Mouse (Mus musculus) limb, embryonic 11.5 days (tissue): ENCODE results near the gene Gm9945. TPM values are rescaled to one million over a fixed set of nuclear protein-coding genes. Genes with fewer than 3 reads are reported as not detected.

Source experiments
- ATAC-seq: fragments of 200-750 bp; cut with Nextera tagmentation; 2 replicates; pipeline ENCODE4 v1.8.0; 2017; ENCODE audit warnings: low read depth; ENCODE audit not compliant: insufficient number of reproducible peaks, low FRiP score, low TSS enrichment
- DNase-seq: peaks from one replicate; pipeline ENCODE4 v3.0.0-alpha.2; 2015; ENCODE audit warnings: low spot score
- H3K27ac ChIP-seq: fragments of 300-500 bp; sonication (generic); replicated peaks from 2 replicates; pipeline ENCODE4 v1.5.1; 2014; ENCODE audit warnings: low read depth, mild to moderate bottlenecking, low read length
- H3K27me3 ChIP-seq: fragments of 300-500 bp; sonication (generic); 2 replicates; pipeline ENCODE4 v1.6.1; 2014; ENCODE audit warnings: mild to moderate bottlenecking, low read length, mixed read lengths; ENCODE audit not compliant: control insufficient read depth, insufficient read depth
- H3K36me3 ChIP-seq: fragments of 300-500 bp; sonication (generic); 2 replicates; pipeline ENCODE4 v1.6.1; 2014; ENCODE audit warnings: mild to moderate bottlenecking, low read length, moderate library complexity, mixed read lengths; ENCODE audit not compliant: control insufficient read depth, insufficient read depth
- H3K4me1 ChIP-seq: fragments of 300-500 bp; sonication (generic); 2 replicates; pipeline ENCODE4 v1.6.1; 2014; ENCODE audit warnings: low read length, mixed read lengths; ENCODE audit not compliant: control insufficient read depth, insufficient read depth
- H3K4me2 ChIP-seq: fragments of 300-500 bp; sonication (generic); 2 replicates; pipeline ENCODE4 v1.6.1; 2014; ENCODE audit warnings: low read depth, mild to moderate bottlenecking, moderate library complexity; ENCODE audit not compliant: severe bottlenecking
- H3K4me3 ChIP-seq: fragments of 300-500 bp; sonication (generic); 2 replicates; pipeline ENCODE4 v1.5.1; 2014; ENCODE audit warnings: low read depth, low read length
- H3K9ac ChIP-seq: fragments of 300-500 bp; sonication (generic); 2 replicates; pipeline ENCODE4 v1.6.1; 2014; ENCODE audit warnings: mild to moderate bottlenecking, low read length
- H3K9me3 ChIP-seq: fragments of 300-500 bp; sonication (generic); 2 replicates; pipeline ENCODE4 v1.6.1; 2016; ENCODE audit warnings: low read length; ENCODE audit not compliant: control insufficient read depth
- WGBS: fragments of 180-500 bp; shearing (Covaris S2); extraction: QIAGEN DNeasy Blood & Tissue Kit; methylation state at CpG from one replicate; pipeline ENCODE4 v1.1.7; 2014; 5-methylcytosine and 5-hydroxymethylcytosine counted together
- polyA plus RNA-seq: library from polyadenylated mRNA; unstranded; fragments of >200 nt; fragmentation: Nextera tagmentation; extraction: Ambion mirVana; gene quantifications from 2 replicates; pipeline ENCODE4 v1.2.1, GENCODE M21; 2014

The Gm9945 gene
- polyA plus RNA-seq, 1 experiment from 2014 or later, result not detected

DNA sequence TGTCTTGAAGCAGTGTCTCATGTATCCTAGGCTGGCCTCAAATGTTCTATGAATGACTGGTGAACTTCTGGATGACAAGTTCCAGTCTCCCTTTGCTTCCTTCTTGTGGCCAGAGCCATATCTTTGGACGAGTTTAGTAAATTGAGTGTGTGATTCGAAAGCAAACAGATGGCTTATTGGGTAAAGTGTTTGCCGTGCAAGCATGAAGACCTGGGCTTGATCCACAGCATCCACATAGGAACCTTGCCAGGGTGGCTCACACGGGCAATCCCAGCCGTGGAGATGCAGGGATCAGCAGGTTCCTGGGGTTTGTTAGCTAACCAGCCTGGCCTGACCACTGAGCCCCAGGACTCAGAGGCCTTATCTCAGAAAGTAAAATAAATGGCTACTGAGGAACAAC lies 26.9 kb upstream of the Gm9945 start:
- 0 out of 2 replicates have a peak, but pooled peaks cover 2% of the 10 kb centered on the region for H3K4me1 ChIP-seq
- H3K36me3 ChIP-seq, result no peaks in the 10 kb centered on the region
- no peaks in the 10 kb centered on the region for H3K9me3 ChIP-seq
- H3K4me2 ChIP-seq, result no peak overlapping the region
- H3K9ac ChIP-seq, result no peak overlapping the region
- H3K27me3 ChIP-seq, result peaks cover 2% of the 10 kb centered on the region; the same call in 1 of the 2 replicates
- ATAC-seq (no peak), DNase-seq (no peak)
- WGBS, result 77% methylated on average over 5 of the region's 5 CpGs
- H3K4me3 ChIP-seq, result no peak overlapping the region
- no peak overlapping the region for H3K27ac ChIP-seq

- ATAC-seq (peak; percentile 84), DNase-seq (peak; percentile 77)
- Histone ChIP-seq H3K4me1 (no peaks in the 10 kb centered on the region), H3K36me3 (no peaks in the 10 kb centered on the region), H3K27ac (0 out of 2 replicates have a peak within 1 kb of the TSS, but pooled peaks have one; percentile 12), H3K9ac (peak within 1 kb of the TSS; percentile 68), H3K9me3 (no peaks in the 10 kb centered on the region), H3K27me3 (peaks cover 2% of the 10 kb centered on the region; the same call in 1 of the 2 replicates), H3K4me2 (peak within 1 kb of the TSS; percentile 82), H3K4me3 (peak within 1 kb of the TSS; percentile 54)
- WGBS, result 3% methylated on average over 42 of the region's 42 CpGs
Measured at GRCm38 (mm10) chr11:53456474-53457371, 23.2 kb upstream of the Gm9945 start, which contains the start of the genes Gm10447 and Shroom1. Gene Gm10447 (minus strand): TSS chr11:53457110. Gene Shroom1 (plus strand): TSS chr11:53457205.

GRCm38 (mm10) chr11:53457372-53457954 lies 22.5 kb upstream of the Gm9945 start:
- peak overlapping the region; percentile 68 for H3K9ac ChIP-seq
- DNase-seq, result peak; percentile 55

DNA sequence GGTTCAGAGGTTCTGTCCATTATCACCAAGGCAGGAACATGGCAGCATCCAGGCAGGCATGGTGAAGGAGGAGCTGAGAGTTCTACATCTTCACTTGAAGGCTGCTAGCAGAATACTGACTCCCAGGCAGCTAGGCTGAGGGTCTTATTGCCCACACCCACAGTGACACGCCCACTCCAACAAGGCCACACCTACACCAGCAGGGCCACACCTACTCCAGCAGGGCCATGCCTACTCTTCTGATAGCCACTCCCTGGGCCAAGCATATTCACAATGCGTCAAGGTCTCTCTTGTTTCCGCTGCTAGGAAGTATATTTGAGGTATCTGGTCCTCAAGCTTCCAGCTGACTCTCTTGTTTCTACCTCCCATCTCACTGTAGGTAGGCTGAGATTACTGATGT lies 21.0 kb upstream of the Gm9945 start:
- H3K36me3 ChIP-seq, result no peaks in the 10 kb centered on the region
- no peak overlapping the region for H3K4me3 ChIP-seq
- peaks cover 22% of the 10 kb centered on the region for H3K27me3 ChIP-seq
- H3K4me1 ChIP-seq, result peaks cover 4% of the 10 kb centered on the region
- DNase-seq (no peak), ATAC-seq (no peak)
- no peak overlapping the region for H3K27ac ChIP-seq
- WGBS, result 64% methylated on average over 3 of the region's 3 CpGs
- no peak overlapping the region for H3K9ac ChIP-seq
- H3K9me3 ChIP-seq, result no peaks in the 10 kb centered on the region
- no peak overlapping the region for H3K4me2 ChIP-seq

More at GRCm38 (mm10) chr11:53457372-53457954, 22.5 kb upstream of the Gm9945 start:
- Histone ChIP-seq H3K36me3 (no peaks in the 10 kb centered on the region), H3K4me1 (no peaks in the 10 kb centered on the region), H3K27me3 (peaks cover 7% of the 10 kb centered on the region; the same call in 1 of the 2 replicates), H3K27ac (no peak overlapping the region), H3K9me3 (no peaks in the 10 kb centered on the region), H3K4me2 (peak overlapping the region; percentile 82), H3K4me3 (peak overlapping the region; percentile 54)
- 2% methylated on average over 29 of the region's 29 CpGs for WGBS
- peak; percentile 27; the same call in 1 of the 2 replicates for ATAC-seq

- no peak for ATAC-seq
- 87% methylated on average over 3 of the region's 3 CpGs for WGBS
- H3K4me2 ChIP-seq, result no peak overlapping the region
Measured at GRCm38 (mm10) chr11:53460192-53460591, 19.8 kb upstream of the Gm9945 start.

GRCm38 (mm10) chr11:53461727-53462126 lies 18.2 kb upstream of the Gm9945 start:
- ATAC-seq (no peak), DNase-seq (no peak)
- H3K36me3 ChIP-seq, result no peaks in the 10 kb centered on the region
- no peak overlapping the region for H3K9ac ChIP-seq
- H3K4me2 ChIP-seq, result no peak overlapping the region
- WGBS, result 30% methylated on average over 5 of the region's 5 CpGs
- peaks cover 4% of the 10 kb centered on the region for H3K4me1 ChIP-seq
- H3K4me3 ChIP-seq, result no peak overlapping the region
- H3K9me3 ChIP-seq, result no peaks in the 10 kb centered on the region
- H3K27me3 ChIP-seq, result peaks cover 42% of the 10 kb centered on the region
- no peak overlapping the region for H3K27ac ChIP-seq

More at GRCm38 (mm10) chr11:53460192-53460591, 19.8 kb upstream of the Gm9945 start:
- Histone ChIP-seq H3K27me3 (peaks cover 34% of the 10 kb centered on the region), H3K27ac (no peak overlapping the region), H3K4me1 (peaks cover 4% of the 10 kb centered on the region), H3K9me3 (no peaks in the 10 kb centered on the region), H3K9ac (no peak overlapping the region), H3K4me3 (no peak overlapping the region), H3K36me3 (no peaks in the 10 kb centered on the region)
- no peak for DNase-seq

DNA sequence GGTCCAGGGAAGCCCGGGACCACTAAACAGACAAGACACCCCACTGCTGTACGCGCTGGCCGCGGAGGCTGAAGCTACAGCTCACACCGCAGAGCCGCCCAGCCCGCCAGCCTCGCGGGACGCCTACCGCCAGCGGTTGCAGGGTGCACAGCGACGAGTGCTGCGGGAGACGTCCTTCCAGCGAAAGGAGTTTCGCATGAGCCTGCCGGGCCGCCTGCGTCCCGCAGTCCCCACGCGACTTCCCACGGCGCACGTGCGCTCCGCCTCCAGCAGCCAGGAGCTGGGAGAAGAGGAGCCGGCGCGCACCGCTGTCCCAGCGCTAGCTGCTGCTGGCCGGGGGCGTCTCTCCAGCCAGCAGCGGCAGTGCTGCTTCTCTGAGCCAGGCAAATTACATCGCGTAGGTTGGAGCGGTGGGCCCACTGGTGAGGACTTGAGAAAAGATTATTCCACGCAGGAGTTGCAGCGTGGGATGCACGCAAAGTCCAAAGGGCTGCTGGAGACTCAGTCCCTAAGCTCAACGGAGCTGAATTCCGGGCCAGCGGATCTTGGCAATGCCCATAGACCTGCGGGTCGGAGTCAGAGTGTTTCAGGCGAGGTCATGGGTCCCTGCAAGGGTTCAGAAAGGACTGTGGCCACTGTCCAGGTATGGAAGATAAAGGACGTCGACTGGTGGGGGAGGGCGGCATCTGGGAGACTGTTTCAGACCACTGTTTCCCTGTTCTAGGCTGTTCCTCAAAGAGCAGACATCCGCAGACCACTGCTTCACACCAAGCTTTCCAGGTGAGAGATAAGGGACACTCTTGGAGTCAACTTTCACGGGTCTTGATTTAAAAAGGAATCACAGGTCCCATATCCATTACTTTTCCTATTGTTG lies 16.2 kb upstream of the Gm9945 start:
- Histone ChIP-seq H3K4me2 (peak overlapping the region; percentile 66), H3K36me3 (no peaks in the 10 kb centered on the region), H3K9ac (peak overlapping the region; percentile 49; the same call in 1 of the 2 replicates), H3K27me3 (peaks cover 40% of the 10 kb centered on the region), H3K4me3 (peak overlapping the region; percentile 31), H3K4me1 (peaks cover 4% of the 10 kb centered on the region), H3K9me3 (no peaks in the 10 kb centered on the region), H3K27ac (no peak overlapping the region)
- peak; percentile 37; the same call in 1 of the 2 replicates for ATAC-seq
- WGBS, result 6% methylated on average over 50 of the region's 55 CpGs
- DNase-seq, result peak; percentile 63
